15 mouse cellular contexts compared by ENCODE assay signal in the genomic region with DNA sequence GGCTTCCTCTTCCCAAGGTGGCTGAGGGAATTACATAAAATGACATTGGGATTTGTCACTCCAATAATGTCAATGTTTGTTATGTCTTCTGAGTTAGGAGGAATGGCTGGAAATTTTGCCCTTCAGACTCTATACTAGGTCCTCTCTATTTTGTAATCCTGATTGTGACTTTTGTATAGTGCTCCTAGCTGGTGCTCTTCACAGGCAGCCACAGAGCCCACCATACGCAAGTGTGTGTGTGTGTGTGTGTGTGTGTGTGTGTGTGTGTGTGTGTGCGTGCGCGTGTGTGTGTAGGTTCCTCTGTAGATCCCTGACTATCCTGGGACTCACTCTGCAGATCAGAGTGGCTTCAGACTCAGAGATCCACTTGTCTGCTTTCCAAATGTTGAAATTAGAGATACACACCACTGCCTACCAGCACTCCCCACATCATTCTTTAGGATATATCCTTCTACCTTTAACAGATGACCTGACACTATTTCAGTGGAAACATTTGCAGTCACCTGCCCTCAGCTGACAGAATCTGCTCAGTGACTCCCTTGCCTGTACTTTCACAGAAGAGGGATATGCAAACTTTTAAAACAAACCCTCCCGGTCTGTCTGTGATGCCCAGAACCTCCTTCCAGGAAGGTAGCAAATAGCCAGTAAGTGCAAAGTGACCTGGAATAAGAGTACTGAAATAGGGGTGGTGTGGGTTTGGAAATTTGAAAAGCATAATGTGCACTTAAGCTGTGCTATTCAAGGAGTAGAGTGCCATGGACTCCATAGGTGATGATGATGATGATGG. TPM values are rescaled to one million over a fixed set of nuclear protein-coding genes. Genes with fewer than 3 reads are reported as not detected.
DNase-seq lines count a peak whose midpoint lies in the region; TF ChIP-seq lines count a peak whose summit lies in the region.
"Not testable (repeated sequence)": the region's sequence is repeated elsewhere in the genome, so short reads cannot be mapped to it uniquely, and the experiment has no call there.
"Had no signal": no experiment of that assay in that cellular context is flagged by ENCODE, and none has a peak within 500 bp of the region (broad histone marks: within the 10 kb centered on the region; RNA-seq: fewer than 3 reads in every experiment).

No protein-coding gene starts in this region.

- whole genome bisulfite sequencing in kidney, adult 2 months = 93% methylated on average over 5 of the region's 5 CpGs

- H3K4me3 ChIP-seq in kidney, adult 2 months (ENCODE audit: insufficient read depth, low read depth, low read length) = not testable (repeated sequence)

- TF ChIP-seq CTCF in kidney, adult 2 months (conservative IDR thresholded peaks at IDR 0.05; ENCODE audit: insufficient read depth, insufficient read length, low read depth, low read length) = not testable (repeated sequence)

- TF ChIP-seq POLR2A in kidney, adult 2 months (IDR thresholded peaks at IDR 0.05; ENCODE audit: low read depth, low read length) = not testable (repeated sequence)

- H3K36me3 ChIP-seq in kidney, adult 2 months (ENCODE audit: control insufficient read depth, insufficient read depth, low read length) = not testable (repeated sequence)

- DNase-seq in gastrocnemius, postnatal 4 days (ENCODE audit: low spot score in 2 of 2) = peak; percentile 36
- peak; percentile 95 for DNase-seq in heart, adult 11 months
- peak; percentile 11 for DNase-seq in kidney, adult 11 months
- DNase-seq in kidney, adult 2 months = peak; percentile 32
- peak; percentile 59 for DNase-seq in testis, postnatal 10 days (ENCODE audit: low spot score)
- peak; percentile 36 for DNase-seq in thymus, postnatal 14 days

- H3K27ac ChIP-seq in kidney, adult 2 months (ENCODE audit: insufficient read depth, low read depth, low read length) = not testable (repeated sequence)

- H3K27me3 ChIP-seq in kidney, adult 2 months (replicated peaks; ENCODE audit: control insufficient read depth, insufficient read depth, low read length) = not testable (repeated sequence)

- not testable (repeated sequence) for H3K4me1 ChIP-seq in kidney, adult 2 months (ENCODE audit: control insufficient read depth, insufficient read depth, low read length)

RNA-seq across cellular contexts. Expression of gene 4930467E23Rik, which starts 52.1 kb away (rescaled TPM):
- under 1 TPM; 0.26 to 0.47 TPM for total RNA-seq in gastrocnemius, postnatal 4 days (2021)
- polyA plus RNA-seq in kidney, adult 2 months (2012; rRNA removed) = not detected in 2 replicates
- total RNA-seq: adrenal gland, adult 18-20 months; CH12.LX; ES-E14; MEL had no signal
- polyA plus RNA-seq: activated CD4-positive, CD25-positive, alpha-beta regulatory T cell, adult 4 months; brain, embryonic 14.5 days; C2C12; G1E; Patski had no signal

Comparison
In these comparisons a context has a peak if more than half of its experiments do, and no peak if none do; other contexts are left out.
1. DNase-seq: peak in every context shown above with its lines; median percentile 95 in heart, adult 11 months; 59 in testis, postnatal 10 days; 36 in gastrocnemius, postnatal 4 days; 36 in thymus, postnatal 14 days; 32 in kidney, adult 2 months; 11 in kidney, adult 11 months.